Mouse (Mus musculus): ENCODE data around the gene Gm29644. TPM values are rescaled to one million over a fixed set of nuclear protein-coding genes. Genes with fewer than 3 reads are reported as not detected.

The Gm29644 gene
- not detected in 4 replicates for total RNA-seq (2023; ENCODE audit: inconsistent age)

GRCm38 (mm10) chrY:70303187-70303586 lies at the start of gene Gm29644, which contains the start of gene Gm29423:
Gm29644 (minus strand) TSS chrY:70303343.
Gm29423 (minus strand) TSS chrY:70303287.

GRCm38 (mm10) chrY:70273542-70273941 lies 29.6 kb downstream of the Gm29644 start, which contains the start of gene Gm21118:
Gm21118 (minus strand) TSS chrY:70273642.

Other genes with a start within 250 kb of the Gm29644 start
- not detected in 4 replicates for gene Gm21118, start 29.7 kb downstream of the Gm29644 start, total RNA-seq (2023; ENCODE audit: inconsistent age)
- gene Gm29423, start 56 bp downstream of the Gm29644 start, total RNA-seq (2023; ENCODE audit: inconsistent age): not detected in 4 replicates
- not detected in 4 replicates for gene Gm20888, start 138.5 kb upstream of the Gm29644 start, total RNA-seq (2023; ENCODE audit: inconsistent age)